Mouse (Mus musculus) CH12.LX (cell line): ENCODE results near the gene Hsdl1.

Experiments used
- E2F4 ChIP-seq: IDR thresholded peaks from 2 replicates; pipeline ENCODE4 v1.6.1; 2011; ENCODE audit warnings: low read depth, low read length, improper control_type of control experiment; ENCODE audit not compliant: insufficient replicate concordance
- EP300 ChIP-seq: IDR thresholded peaks from 2 replicates; pipeline ENCODE4 v1.6.1; 2011; ENCODE audit warnings: low read length, improper control_type of control experiment
- MEF2A ChIP-seq: IDR thresholded peaks from 2 replicates; pipeline ENCODE4 v1.6.1; 2014; ENCODE audit warnings: low read depth, mild to moderate bottlenecking, inconsistent platforms, low read length, improper control_type of control experiment, borderline replicate concordance

- TF ChIP-seq E2F4, result no peak
- no peak for TF ChIP-seq EP300
- no peak for TF ChIP-seq MEF2A
These were observed 43.0 kb downstream of the Hsdl1 start for GRCm38 (mm10) chr8:119531973-119532372.
